Mouse (Mus musculus) frontal cortex, adult (tissue): ENCODE data around the gene Krt7.

ENCODE experiments used
- ATAC-seq: cut with Nextera tagmentation; 2 replicates; pipeline ENCODE4 v1.9.2; 2017; ENCODE audit warnings: mild to moderate bottlenecking, moderate library complexity, mixed read lengths; ENCODE audit not compliant: low TSS enrichment

The Krt7 gene

GRCm38 (mm10) chr15:101410775-101411174 lies at the start of gene Krt7:
Gene Krt7 (plus strand): TSS chr15:101411043.
- no peak for ATAC-seq

GRCm38 (mm10) chr15:101362393-101363010 lies 48.3 kb upstream of the Krt7 start:
- ATAC-seq = no peak

- ATAC-seq = no peak
Observed at GRCm38 (mm10) chr15:101363933-101364332, 46.9 kb upstream of the Krt7 start.

- no peak for ATAC-seq
Observed at GRCm38 (mm10) chr15:101364425-101364824, 46.4 kb upstream of the Krt7 start.

GRCm38 (mm10) chr15:101364891-101365671 lies 45.8 kb upstream of the Krt7 start:
- no peak for ATAC-seq

- no peak for ATAC-seq
Observed at GRCm38 (mm10) chr15:101365721-101366120, 45.1 kb upstream of the Krt7 start.

- no peak for ATAC-seq
Observed at GRCm38 (mm10) chr15:101366482-101366881, 44.4 kb upstream of the Krt7 start.

- ATAC-seq = no peak
Observed at GRCm38 (mm10) chr15:101366926-101367325, 43.9 kb upstream of the Krt7 start.

GRCm38 (mm10) chr15:101367497-101367896 lies 43.3 kb upstream of the Krt7 start:
- no peak for ATAC-seq

- no peak for ATAC-seq
Observed at GRCm38 (mm10) chr15:101368015-101368414, 42.8 kb upstream of the Krt7 start.

- ATAC-seq = no peak; the same call in 1 of the 2 replicates
Observed at GRCm38 (mm10) chr15:101368502-101369381, 42.1 kb upstream of the Krt7 start.

GRCm38 (mm10) chr15:101369382-101370100 lies 41.3 kb upstream of the Krt7 start:
- no peak for ATAC-seq

- ATAC-seq = no peak
Observed at GRCm38 (mm10) chr15:101370101-101370911, 40.5 kb upstream of the Krt7 start, which contains the start of gene Krt80. Gene Krt80 (minus strand): TSS chr15:101370162.

GRCm38 (mm10) chr15:101371141-101371985 lies 39.5 kb upstream of the Krt7 start:
- ATAC-seq = no peak

- no peak for ATAC-seq
Observed at GRCm38 (mm10) chr15:101372131-101372977, 38.5 kb upstream of the Krt7 start.

GRCm38 (mm10) chr15:101373286-101373898 lies 37.5 kb upstream of the Krt7 start:
- ATAC-seq = peak; percentile 64

GRCm38 (mm10) chr15:101374879-101375278 lies 36.0 kb upstream of the Krt7 start:
- no peak for ATAC-seq
